Mouse (Mus musculus) heart, embryonic 14.5 days (tissue): ENCODE measurements around the gene Psen2. TPM values are rescaled to one million over a fixed set of nuclear protein-coding genes. Genes with fewer than 3 reads are reported as not detected.

ENCODE experiments used
- ATAC-seq: fragments of 200-750 bp; cut with Nextera tagmentation; 2 replicates; pipeline ENCODE4 v1.8.0; 2017; ENCODE audit warnings: low read depth, moderate TSS enrichment; ENCODE audit not compliant: insufficient number of reproducible peaks, insufficient read depth, low FRiP score
- H3K27ac ChIP-seq, 2 experiments: fragments of 200-500 bp in 1 of 2; fragments of 300-500 bp in 1 of 2; sonication (generic) in 1 of 2; replicated peaks in 1 of 2; 2 replicates each; pipeline ENCODE4 v1.5.1; 2012 to 2014; ENCODE audit warnings: low read depth in 2 of 2, low read length in 2 of 2, control low read depth in 1 of 2, mild to moderate bottlenecking in 1 of 2, mixed read lengths in 1 of 2; ENCODE audit not compliant: control insufficient read depth in 1 of 2, insufficient read depth in 1 of 2
- H3K27me3 ChIP-seq: fragments of 300-500 bp; sonication (generic); 2 replicates; pipeline ENCODE4 v1.6.1; 2014; ENCODE audit warnings: mild to moderate bottlenecking, low read length, control low read depth; ENCODE audit not compliant: control insufficient read depth, insufficient read depth
- H3K36me3 ChIP-seq: fragments of 300-500 bp; sonication (generic); 2 replicates; pipeline ENCODE4 v1.6.1; 2014; ENCODE audit warnings: mild to moderate bottlenecking, control low read depth, low read length, mixed read lengths; ENCODE audit not compliant: control insufficient read depth, insufficient read depth
- H3K4me1 ChIP-seq, 2 experiments: fragments of 200-500 bp in 1 of 2; fragments of 300-500 bp in 1 of 2; sonication (generic) in 1 of 2; 2 replicates each; pipeline ENCODE4 v1.6.1; 2012 to 2014; ENCODE audit warnings: low read length in 2 of 2, control low read depth in 1 of 2, mixed read lengths in 1 of 2; ENCODE audit not compliant: control insufficient read depth in 2 of 2, insufficient read depth in 2 of 2
- H3K4me2 ChIP-seq: fragments of 300-500 bp; sonication (generic); 2 replicates; pipeline ENCODE4 v1.6.1; 2014; ENCODE audit warnings: mild to moderate bottlenecking, low read length
- H3K4me3 ChIP-seq, 2 experiments: fragments of 200-500 bp in 1 of 2; fragments of 300-500 bp in 1 of 2; sonication (generic) in 1 of 2; 2 replicates each; pipeline ENCODE4 v1.5.1; 2012 to 2014; ENCODE audit warnings: low read length in 2 of 2, mild to moderate bottlenecking in 2 of 2, control low read depth in 1 of 2, low read depth in 1 of 2, moderate library complexity in 1 of 2; ENCODE audit not compliant: control insufficient read depth in 1 of 2, insufficient read depth in 1 of 2
- H3K9ac ChIP-seq: fragments of 300-500 bp; sonication (generic); 2 replicates; pipeline ENCODE4 v1.6.1; 2014; ENCODE audit warnings: mild to moderate bottlenecking, low read length
- H3K9me3 ChIP-seq: fragments of 300-500 bp; sonication (generic); 2 replicates; pipeline ENCODE4 v1.6.1; 2016; ENCODE audit warnings: low read length, control low read depth; ENCODE audit not compliant: control insufficient read depth
- WGBS: fragments of 180-500 bp; shearing (Covaris S2); extraction: QIAGEN DNeasy Blood & Tissue Kit; methylation state at CpG from one replicate; pipeline ENCODE4 v1.1.7; 2014; 5-methylcytosine and 5-hydroxymethylcytosine counted together
- polyA plus RNA-seq: library from polyadenylated mRNA; unstranded; fragments of >200 nt; fragmentation: Nextera tagmentation; extraction: Ambion mirVana; gene quantifications from 2 replicates; pipeline ENCODE4 v1.2.1, GENCODE M21; 2014

The Psen2 gene
- polyA plus RNA-seq, 1 experiment from 2014 or later = 14.7 TPM

- Histone ChIP-seq H3K4me1 (peaks cover 10 to 14% of the 10 kb centered on the region in 2 experiments; a peak in 3 of 4 replicates), H3K4me3 (no peak overlapping the region), H3K4me2 (no peak overlapping the region), H3K36me3 (no peaks in the 10 kb centered on the region), H3K27me3 (no peaks in the 10 kb centered on the region), H3K9ac (no peak overlapping the region), H3K9me3 (no peaks in the 10 kb centered on the region), H3K27ac (peak overlapping the region; percentile 54 to 57; a peak in 2 of 4 replicates)
- ATAC-seq = peak; percentile 47; the same call in 1 of the 2 replicates
- 45% methylated on average over 12 of the region's 12 CpGs for WGBS
Observed at GRCm38 (mm10) chr1:180302253-180303120, 39.2 kb upstream of the Psen2 start.

- no peak for ATAC-seq
- no peak overlapping the region for H3K9ac ChIP-seq
- H3K4me3 ChIP-seq = no peak overlapping the region
- H3K36me3 ChIP-seq = no peaks in the 10 kb centered on the region
- H3K4me2 ChIP-seq = no peak overlapping the region
- 52% methylated on average over 4 of the region's 4 CpGs for WGBS
- no peaks in the 10 kb centered on the region for H3K27me3 ChIP-seq
- H3K9me3 ChIP-seq = no peaks in the 10 kb centered on the region
- peaks cover 8 to 11% of the 10 kb centered on the region in 2 experiments; a peak in 2 of 4 replicates for H3K4me1 ChIP-seq
- H3K27ac ChIP-seq = no peak overlapping the region
Observed at GRCm38 (mm10) chr1:180300997-180301396, 37.8 kb upstream of the Psen2 start.

GRCm38 (mm10) chr1:180300292-180300691, 37.1 kb upstream of the Psen2 start:
- H3K27ac ChIP-seq = no peak overlapping the region
- ATAC-seq = no peak
- H3K36me3 ChIP-seq = no peaks in the 10 kb centered on the region
- no peak overlapping the region for H3K9ac ChIP-seq
- H3K4me3 ChIP-seq = no peak overlapping the region
- no peaks in the 10 kb centered on the region for H3K27me3 ChIP-seq
- peaks cover 8 to 11% of the 10 kb centered on the region in 2 experiments; a peak in 2 of 4 replicates for H3K4me1 ChIP-seq
- H3K4me2 ChIP-seq = no peak overlapping the region
- WGBS = 90% methylated on average over 4 of the region's 4 CpGs
- H3K9me3 ChIP-seq = no peaks in the 10 kb centered on the region

- Histone ChIP-seq H3K36me3 (no peaks in the 10 kb centered on the region), H3K27me3 (no peaks in the 10 kb centered on the region), H3K9ac (no peak overlapping the region), H3K27ac (no peak overlapping the region), H3K9me3 (no peaks in the 10 kb centered on the region), H3K4me2 (no peak overlapping the region), H3K4me1 (peaks cover 8 to 11% of the 10 kb centered on the region in 2 experiments; a peak in 2 of 4 replicates), H3K4me3 (no peak overlapping the region)
- ATAC-seq = no peak
- WGBS = 89% methylated on average over 4 of the region's 4 CpGs
Observed at GRCm38 (mm10) chr1:180299697-180300096, 36.5 kb upstream of the Psen2 start.

GRCm38 (mm10) chr1:180296088-180296487, 32.9 kb upstream of the Psen2 start:
- Histone ChIP-seq H3K4me1 (no peaks in the 10 kb centered on the region), H3K9ac (no peak overlapping the region), H3K36me3 (no peaks in the 10 kb centered on the region), H3K4me2 (no peak overlapping the region), H3K27ac (no peak overlapping the region), H3K4me3 (no peak overlapping the region), H3K27me3 (no peaks in the 10 kb centered on the region), H3K9me3 (no peaks in the 10 kb centered on the region)
- no peak for ATAC-seq
- 88% methylated on average over 9 of the region's 9 CpGs for WGBS

GRCm38 (mm10) chr1:180290358-180290757, 27.1 kb upstream of the Psen2 start:
- Histone ChIP-seq H3K9ac (no peak overlapping the region), H3K27ac (no peak overlapping the region), H3K4me2 (no peak overlapping the region), H3K4me1 (peaks cover 0 to 2% of the 10 kb centered on the region in 2 experiments; a peak in 1 of 4 replicates), H3K4me3 (no peak overlapping the region), H3K9me3 (no peaks in the 10 kb centered on the region), H3K36me3 (no peaks in the 10 kb centered on the region), H3K27me3 (no peaks in the 10 kb centered on the region)
- 75% methylated on average over 4 of the region's 4 CpGs for WGBS
- no peak for ATAC-seq

GRCm38 (mm10) chr1:180289788-180290187, 26.6 kb upstream of the Psen2 start:
- H3K4me1 ChIP-seq = peaks cover 0 to 2% of the 10 kb centered on the region in 2 experiments; a peak in 1 of 4 replicates
- no peak overlapping the region for H3K9ac ChIP-seq
- H3K27me3 ChIP-seq = no peaks in the 10 kb centered on the region
- H3K4me3 ChIP-seq = no peak overlapping the region
- no peak overlapping the region for H3K27ac ChIP-seq
- H3K9me3 ChIP-seq = no peaks in the 10 kb centered on the region
- WGBS = 72% methylated on average over 5 of the region's 5 CpGs
- H3K4me2 ChIP-seq = no peak overlapping the region
- ATAC-seq = no peak
- H3K36me3 ChIP-seq = no peaks in the 10 kb centered on the region
